Mouse (Mus musculus) erythroblast, embryonic 14.5 days (primary cell): ENCODE data around the gene Itga10.

Experiments
- GATA1 ChIP-seq: IDR thresholded peaks from 2 replicates; pipeline ENCODE4 v1.6.1; 2012; ENCODE audit warnings: low read length, inconsistent platforms, mixed read lengths
- TAL1 ChIP-seq: IDR thresholded peaks from 3 replicates; pipeline ENCODE4 v1.6.1; 2012; ENCODE audit warnings: low read length, inconsistent platforms, mixed read lengths

DNA sequence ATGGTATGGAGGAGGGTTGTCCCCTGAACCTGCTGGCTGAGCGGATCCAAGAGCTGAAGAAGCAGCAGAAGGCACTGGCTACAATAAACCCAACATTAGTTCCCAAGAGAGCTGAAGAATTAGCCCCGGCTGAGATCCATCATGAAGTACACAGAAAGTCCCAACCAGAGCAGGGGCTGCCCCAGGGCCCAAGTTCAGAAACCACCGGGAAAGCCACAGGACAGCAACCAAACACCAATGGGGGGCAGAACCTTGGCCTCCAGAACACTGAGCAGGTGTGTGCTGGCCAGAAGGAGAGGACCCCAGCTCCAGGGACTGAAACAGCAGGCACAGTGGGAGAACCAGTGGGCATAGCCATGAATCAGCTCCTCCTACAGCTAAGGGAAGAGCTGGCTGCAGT, 38.1 kb downstream of the Itga10 start:
- TF ChIP-seq GATA1, result no peak
- TF ChIP-seq TAL1, result no peak
